Comparison of ENCODE assay signal across 18 mouse cellular contexts in the genomic region with DNA sequence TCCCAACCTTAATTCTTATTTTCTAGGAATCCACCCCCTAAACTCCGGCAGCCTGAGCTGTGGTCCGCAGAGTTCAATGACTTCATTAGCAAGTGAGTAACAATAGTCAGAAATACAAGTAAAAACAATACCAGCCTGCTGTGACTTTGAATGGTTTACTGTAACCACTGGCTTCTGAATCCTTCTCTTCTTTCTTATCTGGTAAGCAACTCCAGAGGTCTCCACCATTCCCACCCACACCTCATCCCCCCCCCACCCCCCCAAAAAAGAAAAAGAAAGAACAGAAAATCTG.
DNase-seq lines count a peak whose midpoint lies in the region; ATAC-seq lines count a peak whose summit lies in the region.
"Had no signal": no experiment of that assay in that cellular context is flagged by ENCODE, and none has a peak within 500 bp of the region (broad histone marks: within the 10 kb centered on the region; RNA-seq: fewer than 3 reads in every experiment).

No protein-coding gene starts in this region.

- ATAC-seq in hindbrain, embryonic 13.5 days (ENCODE audit: low FRiP score): no peak
- ATAC-seq in hindbrain, embryonic 11.5 days (ENCODE audit: low FRiP score): no peak
- ATAC-seq in forebrain, embryonic 12.5 days (ENCODE audit: low FRiP score): no peak
- no peak for ATAC-seq in hindbrain, embryonic 15.5 days (ENCODE audit: low FRiP score, low read depth)
- no peak for ATAC-seq in neural tube, embryonic 14.5 days (ENCODE audit: low read depth)
- ATAC-seq in activated CD4-positive, CD25-positive, alpha-beta regulatory T cell, adult 4 months: no peak
- ATAC-seq: lung, postnatal 0 days had no signal

- peak overlapping the region; percentile 86 for H3K27ac ChIP-seq in hindbrain, embryonic 13.5 days
- H3K27ac ChIP-seq in hindbrain, embryonic 11.5 days (ENCODE audit: low read depth, low read length): no peak overlapping the region
- peak overlapping the region; percentile 86 for H3K27ac ChIP-seq in forebrain, embryonic 12.5 days
- peak overlapping the region; percentile 79 for H3K27ac ChIP-seq in hindbrain, embryonic 15.5 days (replicated peaks)
- peak overlapping the region; percentile 52; the same call in 1 of the 2 replicates for H3K27ac ChIP-seq in neural tube, embryonic 14.5 days (ENCODE audit: low read depth, low read length)
- H3K27ac ChIP-seq: embryonic facial prominence, embryonic 10.5 days had no signal

- H3K36me3 ChIP-seq in hindbrain, embryonic 13.5 days: no peaks in the 10 kb centered on the region
- H3K36me3 ChIP-seq in hindbrain, embryonic 11.5 days (ENCODE audit: control insufficient read depth, insufficient read depth, low read length): no peaks in the 10 kb centered on the region
- no peaks in the 10 kb centered on the region for H3K36me3 ChIP-seq in forebrain, embryonic 12.5 days (replicated peaks)
- no peaks in the 10 kb centered on the region for H3K36me3 ChIP-seq in hindbrain, embryonic 15.5 days
- no peaks in the 10 kb centered on the region for H3K36me3 ChIP-seq in neural tube, embryonic 14.5 days (ENCODE audit: control insufficient read depth, insufficient read depth, low read length)
- H3K36me3 ChIP-seq: embryonic facial prominence, embryonic 10.5 days; heart, embryonic 12.5 days had no signal

- H3K4me1 ChIP-seq in hindbrain, embryonic 13.5 days (replicated peaks): peaks cover 9% of the 10 kb centered on the region
- no peaks in the 10 kb centered on the region for H3K4me1 ChIP-seq in hindbrain, embryonic 11.5 days (replicated peaks; ENCODE audit: control insufficient read depth, insufficient read depth, low read length)
- peaks cover 9% of the 10 kb centered on the region for H3K4me1 ChIP-seq in forebrain, embryonic 12.5 days
- peaks cover 6% of the 10 kb centered on the region; the same call in 1 of the 2 replicates for H3K4me1 ChIP-seq in hindbrain, embryonic 15.5 days (replicated peaks)
- H3K4me1 ChIP-seq in neural tube, embryonic 14.5 days (ENCODE audit: control insufficient read depth, insufficient read depth, low read length): no peaks in the 10 kb centered on the region
- H3K4me1 ChIP-seq: embryonic facial prominence, embryonic 10.5 days; heart, embryonic 12.5 days had no signal

- no peaks in the 10 kb centered on the region for H3K9me3 ChIP-seq in hindbrain, embryonic 13.5 days
- H3K9me3 ChIP-seq in hindbrain, embryonic 11.5 days (ENCODE audit: control insufficient read depth, low read length): no peaks in the 10 kb centered on the region
- no peaks in the 10 kb centered on the region for H3K9me3 ChIP-seq in forebrain, embryonic 12.5 days
- no peaks in the 10 kb centered on the region for H3K9me3 ChIP-seq in hindbrain, embryonic 15.5 days
- H3K9me3 ChIP-seq in neural tube, embryonic 14.5 days (ENCODE audit: control insufficient read depth, low read length): no peaks in the 10 kb centered on the region
- H3K9me3 ChIP-seq: embryonic facial prominence, embryonic 10.5 days; heart, embryonic 12.5 days had no signal

- no peaks in the 10 kb centered on the region for H3K27me3 ChIP-seq in hindbrain, embryonic 13.5 days
- no peaks in the 10 kb centered on the region for H3K27me3 ChIP-seq in hindbrain, embryonic 11.5 days (ENCODE audit: control insufficient read depth, insufficient read depth, low read length)
- H3K27me3 ChIP-seq in forebrain, embryonic 12.5 days: no peaks in the 10 kb centered on the region
- no peaks in the 10 kb centered on the region for H3K27me3 ChIP-seq in hindbrain, embryonic 15.5 days
- H3K27me3 ChIP-seq in neural tube, embryonic 14.5 days (ENCODE audit: control insufficient read depth, insufficient read depth, low read length): no peaks in the 10 kb centered on the region
- H3K27me3 ChIP-seq: heart, embryonic 12.5 days had no signal

- no peak overlapping the region for H3K4me2 ChIP-seq in hindbrain, embryonic 13.5 days
- no peak overlapping the region for H3K4me2 ChIP-seq in hindbrain, embryonic 11.5 days (replicated peaks; ENCODE audit: low read depth, low read length)
- no peak overlapping the region for H3K4me2 ChIP-seq in forebrain, embryonic 12.5 days
- H3K4me2 ChIP-seq in hindbrain, embryonic 15.5 days: peak overlapping the region; percentile 33; the same call in 1 of the 2 replicates
- H3K4me2 ChIP-seq in neural tube, embryonic 14.5 days (ENCODE audit: low read depth, low read length): no peak overlapping the region
- H3K4me2 ChIP-seq: heart, embryonic 12.5 days had no signal

- 10% methylated on average over 2 of the region's 2 CpGs for WGBS in hindbrain, embryonic 13.5 days
- WGBS in hindbrain, embryonic 11.5 days: 14% methylated on average over 2 of the region's 2 CpGs
- WGBS in forebrain, embryonic 12.5 days: 9% methylated on average over 2 of the region's 2 CpGs
- 15% methylated on average over 2 of the region's 2 CpGs for WGBS in hindbrain, embryonic 15.5 days
- 7% methylated on average over 2 of the region's 2 CpGs for WGBS in neural tube, embryonic 14.5 days

- no peak for DNase-seq in hindbrain, embryonic 11.5 days (ENCODE audit: low spot score)
- no peak for DNase-seq in embryo, embryonic 10 days (ENCODE audit: low spot score)
- no peak for DNase-seq in cerebellum, adult 11 months
- DNase-seq: adrenal gland, adult 2 months; heart, adult 11 months; kidney, adult 8-10 months; kidney, postnatal 14 days; liver; right cerebral cortex, postnatal 4 days; thymus, adult 2 months had no signal

- no peak overlapping the region for H3K9ac ChIP-seq in hindbrain, embryonic 13.5 days
- H3K9ac ChIP-seq in hindbrain, embryonic 11.5 days (ENCODE audit: low read depth, low read length): no peak overlapping the region
- H3K9ac ChIP-seq in forebrain, embryonic 12.5 days: no peak overlapping the region
- no peak overlapping the region for H3K9ac ChIP-seq in hindbrain, embryonic 15.5 days
- H3K9ac ChIP-seq in neural tube, embryonic 14.5 days (replicated peaks; ENCODE audit: low read depth, low read length): no peak overlapping the region
- H3K9ac ChIP-seq: heart, embryonic 12.5 days had no signal

- H3K4me3 ChIP-seq in hindbrain, embryonic 13.5 days: no peak overlapping the region
- H3K4me3 ChIP-seq in hindbrain, embryonic 11.5 days (ENCODE audit: low read depth, low read length): no peak overlapping the region
- H3K4me3 ChIP-seq in forebrain, embryonic 12.5 days (replicated peaks): no peak overlapping the region
- H3K4me3 ChIP-seq in hindbrain, embryonic 15.5 days: no peak overlapping the region
- H3K4me3 ChIP-seq in neural tube, embryonic 14.5 days (ENCODE audit: low read depth, low read length): no peak overlapping the region
- H3K4me3 ChIP-seq: embryonic facial prominence, embryonic 10.5 days; heart, embryonic 12.5 days had no signal
